Mouse (Mus musculus) yolk sac, embryonic 10.5 days (tissue): ENCODE data around the gene Gm20388.

Experiments
- DNase-seq: peaks from one replicate; pipeline ENCODE4 v3.0.0-alpha.2; 2017; ENCODE audit warnings: low spot score

The Gm20388 gene

GRCm38 (mm10) chr8:120746007-120746701, 835.5 kb downstream of the Gm20388 start:
- DNase-seq, result no peak

GRCm38 (mm10) chr8:120747286-120747685, 836.6 kb downstream of the Gm20388 start:
- no peak for DNase-seq

- DNase-seq, result peak; percentile 69
These were observed 840.0 kb downstream of the Gm20388 start for GRCm38 (mm10) chr8:120750616-120751015.

- no peak for DNase-seq
These were observed 840.8 kb downstream of the Gm20388 start for GRCm38 (mm10) chr8:120751226-120752081.

- DNase-seq, result peak; percentile 72
These were observed 841.4 kb downstream of the Gm20388 start for GRCm38 (mm10) chr8:120752082-120752452.

GRCm38 (mm10) chr8:120753476-120753875, 842.8 kb downstream of the Gm20388 start:
- no peak for DNase-seq

GRCm38 (mm10) chr8:120755306-120756297, 845.0 kb downstream of the Gm20388 start:
- DNase-seq, result no peak

GRCm38 (mm10) chr8:120758005-120758404, 847.4 kb downstream of the Gm20388 start:
- no peak for DNase-seq

GRCm38 (mm10) chr8:120759847-120760246, 849.2 kb downstream of the Gm20388 start:
- DNase-seq, result no peak

GRCm38 (mm10) chr8:120760341-120761215, 849.9 kb downstream of the Gm20388 start:
- DNase-seq, result no peak

GRCm38 (mm10) chr8:120763267-120763666, 852.6 kb downstream of the Gm20388 start:
- DNase-seq, result no peak

GRCm38 (mm10) chr8:120764638-120765037, 854.0 kb downstream of the Gm20388 start:
- DNase-seq, result no peak

GRCm38 (mm10) chr8:120766622-120767021, 856.0 kb downstream of the Gm20388 start:
- no peak for DNase-seq

GRCm38 (mm10) chr8:120768454-120769218, 858.0 kb downstream of the Gm20388 start:
- DNase-seq, result no peak

- DNase-seq, result no peak
These were observed 866.5 kb downstream of the Gm20388 start for GRCm38 (mm10) chr8:120777184-120777583.

- no peak for DNase-seq
These were observed 867.1 kb downstream of the Gm20388 start for GRCm38 (mm10) chr8:120777732-120778131.

GRCm38 (mm10) chr8:120779106-120779505, 868.5 kb downstream of the Gm20388 start:
- no peak for DNase-seq

GRCm38 (mm10) chr8:120783781-120784180, 873.1 kb downstream of the Gm20388 start:
- DNase-seq, result no peak

- no peak for DNase-seq
These were observed 876.1 kb downstream of the Gm20388 start for GRCm38 (mm10) chr8:120786753-120787152.

- no peak for DNase-seq
These were observed 877.0 kb downstream of the Gm20388 start for GRCm38 (mm10) chr8:120787631-120788030.
